Comparison of ENCODE assay signal across 7 mouse cellular contexts in the genomic region with DNA sequence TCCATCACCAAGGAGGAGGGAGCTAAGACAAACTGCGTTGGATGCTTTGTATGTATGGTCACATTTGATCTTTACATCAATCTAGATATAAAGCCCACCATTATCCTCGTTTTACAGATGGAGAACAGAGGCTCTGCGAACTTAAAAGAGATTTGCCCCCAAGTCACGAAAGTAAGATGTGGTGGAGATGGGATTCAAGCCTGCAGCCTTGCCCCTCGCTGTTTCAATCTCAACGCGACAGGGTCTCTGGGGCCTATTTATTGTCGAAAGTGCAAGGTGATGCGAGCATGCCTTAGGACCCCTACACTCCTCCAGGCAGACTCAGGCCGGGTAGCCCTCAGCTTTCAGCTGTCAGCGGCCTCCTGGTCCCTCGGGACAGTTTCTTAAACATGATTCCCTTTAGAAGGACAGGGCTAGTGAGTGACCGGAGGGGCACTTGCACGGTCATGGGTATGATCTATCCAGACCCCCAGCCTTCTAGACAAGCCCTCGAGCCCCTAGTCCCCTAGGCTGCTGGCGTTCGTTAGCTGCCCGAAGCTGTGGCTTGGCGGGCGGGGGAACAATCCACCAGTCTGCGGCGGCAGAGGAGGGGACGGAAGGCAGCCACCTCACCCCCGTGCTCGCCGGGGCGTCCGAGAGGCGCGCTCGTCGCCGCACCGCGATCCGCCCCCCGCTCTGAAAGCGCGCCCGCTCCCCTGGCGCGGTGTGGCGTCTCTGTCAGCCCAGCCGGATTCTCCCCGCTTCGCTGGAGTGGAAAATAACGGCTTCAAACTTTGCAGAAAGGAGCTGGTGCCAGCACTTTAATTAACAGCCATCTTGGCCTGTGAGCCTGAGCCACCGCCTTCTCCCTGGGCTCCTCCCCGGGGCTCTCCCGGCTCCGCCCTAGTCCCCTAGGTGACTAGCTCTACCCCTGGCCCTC. TPM values are rescaled to one million over a fixed set of nuclear protein-coding genes. Genes with fewer than 3 reads are reported as not detected.
DNase-seq lines count a peak whose midpoint lies in the region; ATAC-seq and TF ChIP-seq lines count a peak whose summit lies in the region.

No protein-coding gene starts in this region.

- no peak; the same call in 1 of the 2 replicates for TF ChIP-seq POLR2A in olfactory bulb, adult 2 months (IDR thresholded peaks at IDR 0.05; ENCODE audit: insufficient read depth, low read depth, low read length)

- no peak overlapping the region for H3K9ac ChIP-seq in liver, embryonic 14.5 days (replicated peaks)

- TF ChIP-seq CTCF in liver, embryonic 14.5 days (IDR thresholded peaks at IDR 0.05; ENCODE audit: low read depth), result no peak
- no peak for TF ChIP-seq CTCF in olfactory bulb, adult 2 months (IDR thresholded peaks at IDR 0.05; ENCODE audit: insufficient read depth, low read depth, low read length)

- H3K4me3 ChIP-seq in liver, embryonic 14.5 days (ENCODE audit: insufficient read depth in 1 of 2, low read depth in 2 of 2, low read length in 2 of 2), result peak overlapping the region; percentile 13 to 47; a peak in 3 of 4 replicates
- H3K4me3 ChIP-seq in olfactory bulb, adult 2 months (ENCODE audit: insufficient read depth, low read depth, low read length), result peak overlapping the region; percentile 36

- H3K27ac ChIP-seq in liver, embryonic 14.5 days, result no peak overlapping the region
- no peak overlapping the region for H3K27ac ChIP-seq in olfactory bulb, adult 2 months (ENCODE audit: insufficient read depth, low read depth, low read length)

- DNase-seq in ovary, postnatal 36 days (ENCODE audit: low spot score), result peak; percentile 38
- no peak for DNase-seq in ovary, postnatal 14 days (ENCODE audit: low spot score)
- peak; percentile 60 for DNase-seq in adrenal gland, postnatal 25 days
- peak; percentile 18 for DNase-seq in gastrocnemius, postnatal 25 days
- DNase-seq in induced T-regulatory cell, adult 2 months (ENCODE audit: low read depth), result peak; percentile 56
- no peak for DNase-seq in liver, embryonic 14.5 days (ENCODE audit: low read depth in 3 of 3, low spot score in 3 of 3)

- H3K4me2 ChIP-seq in liver, embryonic 14.5 days (ENCODE audit: low read depth), result peak overlapping the region; percentile 63

- TF ChIP-seq EP300 in liver, embryonic 14.5 days (IDR thresholded peaks at IDR 0.05; ENCODE audit: low read depth), result no peak

- H3K36me3 ChIP-seq in liver, embryonic 14.5 days (replicated peaks; ENCODE audit: control insufficient read depth, insufficient read depth, low read depth), result no peaks in the 10 kb centered on the region

- no peak for ATAC-seq in liver, embryonic 14.5 days (ENCODE audit: insufficient read depth)

- H3K27me3 ChIP-seq in liver, embryonic 14.5 days (ENCODE audit: control insufficient read depth, insufficient read depth, low read length), result peaks cover 91% of the 10 kb centered on the region

- WGBS in liver, embryonic 14.5 days (ENCODE audit: insufficient replicate concordance), result 2% methylated on average over 51 of the region's 51 CpGs
- 7% methylated on average over 51 of the region's 51 CpGs for WGBS in olfactory bulb, adult 2 months

- H3K9me3 ChIP-seq in liver, embryonic 14.5 days (ENCODE audit: control insufficient read depth, low read length), result no peaks in the 10 kb centered on the region

- peaks cover 0 to 2% of the 10 kb centered on the region in 2 experiments; a peak in 1 of 4 replicates for H3K4me1 ChIP-seq in liver, embryonic 14.5 days (replicated peaks; ENCODE audit: control insufficient read depth in 2 of 2, insufficient read depth in 2 of 2, low read length in 1 of 2)
- H3K4me1 ChIP-seq in olfactory bulb, adult 2 months (ENCODE audit: control insufficient read depth, insufficient read depth, low read length), result peaks cover 32% of the 10 kb centered on the region

RNA-seq across cellular contexts. Expression of gene C1ql1, which starts 1.8 kb away (rescaled TPM):
- total RNA-seq in adrenal gland, postnatal 25 days (2021), result 34.9 and 49.7 TPM in 2 replicates
- total RNA-seq in gastrocnemius, postnatal 25 days (2021), result under 1 TPM in 1 of 2 experiments, not detected in 1; 0.18 TPM
- polyA plus RNA-seq in liver, embryonic 14.5 days (2012; rRNA removed), result 0.17 and 0.21 TPM in 2 replicates
- polyA plus RNA-seq in liver, embryonic 14.5 days (2014; fragmentation: Nextera tagmentation; extraction: Ambion mirVana), result 0.15 TPM in 1 of 2 replicates, not detected in the other
- not detected in 2 replicates for polyA plus RNA-seq in olfactory bulb, adult 2 months (2012; ENCODE audit: insufficient read depth, insufficient read length, low replicate concordance, missing spikeins)

RNA-seq across cellular contexts. Expression of gene Kif18b, which starts 23.4 kb away (rescaled TPM):
- 4.1 and 5.3 TPM in 2 replicates for total RNA-seq in adrenal gland, postnatal 25 days (2021)
- under 1 TPM; 0.26 to 0.67 TPM for total RNA-seq in gastrocnemius, postnatal 25 days (2021)
- 19.7 and 21.9 TPM in 2 replicates for polyA plus RNA-seq in liver, embryonic 14.5 days (2012; rRNA removed)
- polyA plus RNA-seq in liver, embryonic 14.5 days (2014; fragmentation: Nextera tagmentation; extraction: Ambion mirVana), result 6.3 TPM in 2 replicates
- polyA plus RNA-seq in olfactory bulb, adult 2 months (2012; ENCODE audit: insufficient read depth, insufficient read length, low replicate concordance, missing spikeins), result not detected in 2 replicates

RNA-seq across cellular contexts. Expression of gene Gfap, which starts 47.6 kb away (rescaled TPM):
- 0.36 and 0.48 TPM in 2 replicates for total RNA-seq in adrenal gland, postnatal 25 days (2021)
- not detected for total RNA-seq in gastrocnemius, postnatal 25 days (2021)
- 8.2 and 12.6 TPM in 2 replicates for polyA plus RNA-seq in liver, embryonic 14.5 days (2012; rRNA removed)
- 9.3 and 10.2 TPM in 2 replicates for polyA plus RNA-seq in liver, embryonic 14.5 days (2014; fragmentation: Nextera tagmentation; extraction: Ambion mirVana)
- not detected in 2 replicates for polyA plus RNA-seq in olfactory bulb, adult 2 months (2012; ENCODE audit: insufficient read depth, insufficient read length, low replicate concordance, missing spikeins)

Comparison
In these comparisons a context has a peak if more than half of its experiments do, and no peak if none do; other contexts are left out.
1. DNase-seq: peak in ovary, postnatal 36 days (single experiment), adrenal gland, postnatal 25 days (single experiment), gastrocnemius, postnatal 25 days (single experiment) and induced T-regulatory cell, adult 2 months (single experiment); none in ovary, postnatal 14 days (single experiment) and liver, embryonic 14.5 days (0 of 3).
2. RNA of gene C1ql1, which starts 1.8 kb away (total RNA-seq): 34.9 to 49.7 TPM in adrenal gland, postnatal 25 days; 0.18 TPM in gastrocnemius, postnatal 25 days; every median in the first group is over 10 times any median in the second.